Mouse (Mus musculus) hematopoietic multipotent progenitor cell, adult 10-12 weeks (in vitro differentiated cells): Measurements from ENCODE around the gene Nr5a1. TPM values are rescaled to one million over a fixed set of nuclear protein-coding genes. Genes with fewer than 3 reads are reported as not detected.

Experiments used
- polyA plus RNA-seq: library from polyadenylated mRNA; stranded (reverse); fragments of >175 nt; gene quantifications from 2 replicates; pipeline ENCODE4 v1.2.3, GENCODE M21; 2012; ENCODE audit warnings: low replicate concordance

The Nr5a1 gene
- 0.33 and 2.7 TPM in 2 replicates for polyA plus RNA-seq

GRCm38 (mm10) chr2:38714324-38714723, at the start of gene Nr5a1:
Nr5a1 (minus strand) TSS chr2:38714542.

GRCm38 (mm10) chr2:38643625-38644427, 70.5 kb downstream of the Nr5a1 start, which contains the start of gene Psmb7:
Psmb7 (minus strand) TSS chr2:38644087.

Other genes starting within 250 kb of the Nr5a1 start
- 4.6 and 19.1 TPM in 2 replicates for gene Nek6, start 202.9 kb downstream of the Nr5a1 start, polyA plus RNA-seq
- gene Psmb7, start 70.5 kb downstream of the Nr5a1 start, polyA plus RNA-seq, result 2.4 and 8.8 TPM in 2 replicates
- gene Nr6a1, start 213.1 kb upstream of the Nr5a1 start, polyA plus RNA-seq, result 0.37 and 0.49 TPM in 2 replicates
- 0.08 and 0.16 TPM in 2 replicates for gene Olfml2a, start 217.4 kb upstream of the Nr5a1 start, polyA plus RNA-seq